Mouse (Mus musculus) G1E (cell line): ENCODE results near the gene Sncb. TPM values are rescaled to one million over a fixed set of nuclear protein-coding genes. Genes with fewer than 3 reads are reported as not detected.

ENCODE experiments used
- ATAC-seq: 2 replicates; pipeline ENCODE4 v1.8.0; 2016; ENCODE audit warnings: mild to moderate bottlenecking; ENCODE audit not compliant: insufficient number of reproducible peaks, poor library complexity, low FRiP score, severe bottlenecking; ENCODE audit errors: extremely low read depth
- DNase-seq: peaks from one replicate; pipeline ENCODE4 v3.0.0; 2012; ENCODE audit warnings: low spot score
- H3K27me3 ChIP-seq: 2 replicates; pipeline ENCODE4 v1.6.1; 2012; ENCODE audit warnings: mild to moderate bottlenecking, low read length, inconsistent platforms; ENCODE audit not compliant: insufficient read depth
- H3K36me3 ChIP-seq: replicated peaks from 2 replicates; pipeline ENCODE3; 2012; ENCODE audit warnings: mild to moderate bottlenecking, inconsistent platforms
- H3K4me1 ChIP-seq: 2 replicates; pipeline ENCODE4 v1.6.1; 2012; ENCODE audit warnings: low read depth, low read length, inconsistent platforms, mixed read lengths; ENCODE audit not compliant: insufficient read depth
- H3K4me3 ChIP-seq: 2 replicates; pipeline ENCODE4 v1.5.1; 2012; ENCODE audit warnings: low read depth, mild to moderate bottlenecking, inconsistent platforms, low read length, moderate library complexity, mixed read lengths
- H3K9me3 ChIP-seq: replicated peaks from 2 replicates; pipeline ENCODE4 v1.6.1; 2012; ENCODE audit warnings: inconsistent platforms
- CTCF ChIP-seq: IDR thresholded peaks from 2 replicates; pipeline ENCODE4 v1.5.1; 2012; ENCODE audit warnings: low read depth, low read length, inconsistent platforms, mixed read lengths
- GATA1 ChIP-seq: IDR thresholded peaks from 2 replicates; pipeline ENCODE4 v1.6.1; 2012; ENCODE audit warnings: borderline replicate concordance, low read length, inconsistent platforms, mixed read lengths
- GATA2 ChIP-seq: IDR thresholded peaks from 2 replicates; pipeline ENCODE4 v1.6.1; 2012; ENCODE audit warnings: low read depth, low read length, inconsistent platforms, borderline replicate concordance
- POLR2AphosphoS5 ChIP-seq: IDR thresholded peaks from 2 replicates; pipeline ENCODE4 v1.6.1; 2012; ENCODE audit warnings: low read depth, low read length, inconsistent platforms; ENCODE audit not compliant: insufficient replicate concordance
- TAL1 ChIP-seq: conservative IDR thresholded peaks from 2 replicates; pipeline ENCODE4 v1.6.1; 2012; ENCODE audit warnings: low read depth, low read length, inconsistent platforms, mixed read lengths
- polyA plus RNA-seq: library from polyadenylated mRNA; stranded (reverse); fragments of >175 nt; gene quantifications from 2 replicates; pipeline ENCODE4 v1.2.3, GENCODE M21; 2012
- total RNA-seq, 2 experiments: library from RNA; stranded (forward) in 1 of 2; stranded (reverse) in 1 of 2; fragments of 200-1000 nt in 1 of 2; fragments of >200 nt in 1 of 2; fragmentation: Nextera tagmentation in 1 of 2; gene quantifications; 2 replicates each; pipeline ENCODE4 v1.2.3; 2014 to 2017

Gene Sncb
- not detected in 2 replicates for total RNA-seq (2014; fragmentation: Nextera tagmentation)
- total RNA-seq (2017) = not detected in 2 replicates
- not detected in 2 replicates for polyA plus RNA-seq

DNA sequence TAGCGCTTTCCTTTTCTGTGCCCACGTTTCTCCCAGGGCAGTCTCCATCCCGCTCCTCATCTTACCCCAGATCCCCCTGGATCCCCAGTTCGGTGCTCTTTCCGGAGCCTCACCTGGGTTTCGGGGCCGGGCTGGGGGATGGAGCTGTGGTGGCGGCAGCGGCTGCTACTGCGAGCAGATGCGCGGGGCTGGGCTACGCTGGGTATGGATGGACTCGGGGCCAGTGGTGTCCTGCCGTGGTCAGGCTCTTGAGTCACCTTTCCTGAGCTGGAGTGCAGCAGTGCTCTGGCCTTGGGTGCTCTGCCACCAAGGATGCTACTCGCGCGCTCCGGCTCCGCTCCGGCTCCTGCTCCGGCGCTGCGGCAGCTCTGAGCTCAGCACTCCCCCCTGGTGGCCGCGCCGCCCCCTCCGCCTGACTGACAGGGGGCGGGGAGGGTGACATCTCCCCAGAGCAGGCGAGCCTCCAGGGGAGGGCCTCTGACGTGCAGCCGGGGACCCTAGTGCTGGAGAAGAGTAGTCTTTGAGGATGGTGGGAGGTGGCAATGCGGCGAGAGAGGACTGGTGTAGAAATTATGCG, at the start of gene Sncb:
Gene Sncb, minus strand, starts transcription at position 404 of the 577 bp plus-strand sequence.
- no peak for ATAC-seq

GRCm38 (mm10) chr13:54813381-54813780, 47.0 kb upstream of the Sncb start:
- ATAC-seq (no peak), DNase-seq (no peak)
- no peaks in the 10 kb centered on the region; the same call in 1 of the 2 replicates for H3K4me1 ChIP-seq
- TF ChIP-seq TAL1 (no peak), POLR2AphosphoS5 (no peak)
- no peaks in the 10 kb centered on the region for H3K9me3 ChIP-seq
- H3K27me3 ChIP-seq = peaks cover 4% of the 10 kb centered on the region; the same call in 1 of the 2 replicates
- H3K36me3 ChIP-seq = no peaks in the 10 kb centered on the region
- no peak overlapping the region for H3K4me3 ChIP-seq

More for the DNA sequence above, at the start of gene Sncb:
- no peak for TF ChIP-seq GATA1
- TF ChIP-seq CTCF = no peak
- no peak for TF ChIP-seq TAL1
- no peak for TF ChIP-seq GATA2
- no peak for TF ChIP-seq POLR2AphosphoS5
- no peaks in the 10 kb centered on the region for H3K36me3 ChIP-seq
- no peak within 1 kb of the TSS for H3K4me3 ChIP-seq
- no peak for DNase-seq
- H3K9me3 ChIP-seq = peaks cover 16% of the 10 kb centered on the region
- H3K4me1 ChIP-seq = no peaks in the 10 kb centered on the region
- no peaks in the 10 kb centered on the region for H3K27me3 ChIP-seq

- no peaks in the 10 kb centered on the region for H3K36me3 ChIP-seq
- no peaks in the 10 kb centered on the region; the same call in 1 of the 2 replicates for H3K4me1 ChIP-seq
- DNase-seq (no peak), ATAC-seq (no peak)
- H3K27me3 ChIP-seq = peaks cover 4% of the 10 kb centered on the region; the same call in 1 of the 2 replicates
- TF ChIP-seq GATA1 = no peak
- TF ChIP-seq POLR2AphosphoS5 = no peak
- TF ChIP-seq GATA2 = no peak
- TF ChIP-seq TAL1 = no peak
- TF ChIP-seq CTCF = no peak
- H3K4me3 ChIP-seq = no peak overlapping the region
- H3K9me3 ChIP-seq = no peaks in the 10 kb centered on the region
These were observed 45.1 kb upstream of the Sncb start for GRCm38 (mm10) chr13:54811476-54811875.

DNA sequence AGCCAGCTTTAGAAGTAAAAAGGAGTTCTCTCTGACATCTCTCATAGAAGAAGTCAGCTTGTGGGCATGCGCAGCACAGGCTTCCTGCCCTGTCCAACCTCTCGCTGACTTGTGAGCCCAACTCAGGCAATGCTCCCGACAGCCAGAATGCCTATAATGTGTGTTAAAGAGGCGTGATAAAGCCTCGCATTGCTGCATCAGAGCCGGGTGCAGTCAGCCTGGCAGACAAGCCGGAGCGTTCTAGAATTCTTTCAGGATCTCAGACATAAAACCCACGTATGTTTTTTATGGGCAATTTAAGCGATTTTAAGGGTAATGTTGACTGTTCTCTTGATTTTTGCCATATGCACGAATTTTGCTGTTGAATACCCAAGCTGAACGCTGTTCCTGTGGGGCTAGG, 41.7 kb upstream of the Sncb start:
- H3K4me3 ChIP-seq = no peak overlapping the region
- no peaks in the 10 kb centered on the region; the same call in 1 of the 2 replicates for H3K4me1 ChIP-seq
- H3K36me3 ChIP-seq = no peaks in the 10 kb centered on the region
- ATAC-seq (no peak), DNase-seq (no peak)
- H3K9me3 ChIP-seq = no peaks in the 10 kb centered on the region
- H3K27me3 ChIP-seq = peaks cover 4% of the 10 kb centered on the region; the same call in 1 of the 2 replicates
- TF ChIP-seq GATA2 = no peak
- no peak for TF ChIP-seq CTCF
- TF ChIP-seq POLR2AphosphoS5 = no peak
- TF ChIP-seq GATA1 = no peak
- no peak for TF ChIP-seq TAL1

- no peak for ATAC-seq
- Histone ChIP-seq H3K4me1 (no peaks in the 10 kb centered on the region; the same call in 1 of the 2 replicates), H3K36me3 (no peaks in the 10 kb centered on the region), H3K4me3 (no peak overlapping the region), H3K27me3 (no peaks in the 10 kb centered on the region), H3K9me3 (no peaks in the 10 kb centered on the region)
- TF ChIP-seq GATA1 (no peak), POLR2AphosphoS5 (no peak)
- DNase-seq = no peak
These were observed 40.1 kb upstream of the Sncb start for GRCm38 (mm10) chr13:54806434-54806976.

- no peaks in the 10 kb centered on the region; the same call in 1 of the 2 replicates for H3K4me1 ChIP-seq
- no peak for TF ChIP-seq POLR2AphosphoS5
- no peak for TF ChIP-seq TAL1
- TF ChIP-seq GATA1 = no peak
- TF ChIP-seq CTCF = no peak
- TF ChIP-seq GATA2 = no peak
- no peak for ATAC-seq
- DNase-seq = no peak
- no peaks in the 10 kb centered on the region for H3K36me3 ChIP-seq
- H3K4me3 ChIP-seq = no peak overlapping the region
- 0 out of 2 replicates have a peak, but pooled peaks cover 4% of the 10 kb centered on the region for H3K27me3 ChIP-seq
- no peaks in the 10 kb centered on the region for H3K9me3 ChIP-seq
These were observed 38.9 kb upstream of the Sncb start for GRCm38 (mm10) chr13:54805134-54805838.
